Mouse (Mus musculus) ES-Bruce4 (cell line): ENCODE measurements around the gene Spg11.

Source experiments
- CTCF ChIP-seq: IDR thresholded peaks from one replicate; pipeline ENCODE4 v1.8.1; 2011; ENCODE audit warnings: low read depth, low read length
- EP300 ChIP-seq: IDR thresholded peaks from 2 replicates; pipeline ENCODE4 v1.6.1; 2011; ENCODE audit warnings: low read depth, low read length; ENCODE audit not compliant: insufficient read depth

- TF ChIP-seq CTCF (no peak), EP300 (no peak)
Observed at GRCm38 (mm10) chr2:122043926-122044325, 74.3 kb downstream of the Spg11 start.
